Mouse (Mus musculus) kidney, postnatal 0 days (tissue): ENCODE measurements around the gene Inpp5d. TPM values are rescaled to one million over a fixed set of nuclear protein-coding genes. Genes with fewer than 3 reads are reported as not detected.

ENCODE experiments used
- ATAC-seq: fragments of 200-750 bp; cut with Nextera tagmentation; replicated peaks from 2 replicates; pipeline ENCODE4 v1.8.0; 2017; ENCODE audit warnings: low read depth, moderate number of reproducible peaks, moderate TSS enrichment, moderate library complexity; ENCODE audit not compliant: low FRiP score
- DNase-seq: peaks from one replicate; pipeline ENCODE4 v3.0.0-alpha.2; 2016; ENCODE audit warnings: low spot score
- H3K27ac ChIP-seq: fragments of 300-500 bp; sonication (generic); 2 replicates; pipeline ENCODE4 v1.5.1; 2014; ENCODE audit warnings: mild to moderate bottlenecking
- H3K27me3 ChIP-seq: fragments of 300-500 bp; sonication (generic); 2 replicates; pipeline ENCODE4 v1.6.1; 2014; ENCODE audit warnings: low read length, mixed read lengths; ENCODE audit not compliant: insufficient read depth
- H3K36me3 ChIP-seq: fragments of 300-500 bp; sonication (generic); 2 replicates; pipeline ENCODE4 v1.6.1; 2014; ENCODE audit warnings: low read length, mixed read lengths; ENCODE audit not compliant: insufficient read depth
- H3K4me1 ChIP-seq: fragments of 300-500 bp; sonication (generic); replicated peaks from 2 replicates; pipeline ENCODE4 v1.6.1; 2014; ENCODE audit warnings: antibody characterized with exemption, low read length, mixed read lengths; ENCODE audit not compliant: insufficient read depth
- H3K4me2 ChIP-seq: fragments of 300-500 bp; sonication (generic); 2 replicates; pipeline ENCODE4 v1.6.1; 2014; ENCODE audit warnings: mild to moderate bottlenecking, low read length, moderate library complexity, mixed read lengths
- H3K4me3 ChIP-seq: fragments of 300-500 bp; sonication (generic); replicated peaks from 2 replicates; pipeline ENCODE4 v1.5.1; 2014; ENCODE audit warnings: low read depth, low read length
- H3K9ac ChIP-seq: fragments of 300-500 bp; sonication (generic); 2 replicates; pipeline ENCODE4 v1.6.1; 2014; ENCODE audit warnings: low read depth, low read length
- H3K9me3 ChIP-seq: fragments of 300-500 bp; sonication (generic); replicated peaks from 2 replicates; pipeline ENCODE4 v1.6.1; 2016; ENCODE audit warnings: low read length, inconsistent platforms, mixed read lengths
- CTCF ChIP-seq: IDR thresholded peaks from 2 replicates; pipeline ENCODE4 v1.5.1; 2016; ENCODE audit warnings: antibody characterized with exemption, low read depth, mild to moderate bottlenecking, moderate library complexity
- WGBS: fragments of 180-500 bp; shearing (Covaris S2); extraction: QIAGEN DNeasy Blood & Tissue Kit; methylation state at CpG from one replicate; pipeline ENCODE4 v1.1.7; 2014; 5-methylcytosine and 5-hydroxymethylcytosine counted together
- polyA plus RNA-seq: library from polyadenylated mRNA; unstranded; fragments of >200 nt; fragmentation: Nextera tagmentation; extraction: Ambion mirVana; gene quantifications from 2 replicates; pipeline ENCODE4 v1.2.1, GENCODE M21; 2015

The Inpp5d gene
- polyA plus RNA-seq, 1 experiment from 2014 or later: 6.6 TPM

- H3K9me3 ChIP-seq: no peaks in the 10 kb centered on the region
- H3K4me2 ChIP-seq: no peak overlapping the region
- H3K36me3 ChIP-seq: no peaks in the 10 kb centered on the region
- no peak overlapping the region for H3K9ac ChIP-seq
- TF ChIP-seq CTCF: no peak
- H3K27ac ChIP-seq: no peak overlapping the region
- 81% methylated on average over 3 of the region's 3 CpGs for WGBS
- no peaks in the 10 kb centered on the region for H3K27me3 ChIP-seq
- no peak for ATAC-seq
- H3K4me1 ChIP-seq: no peaks in the 10 kb centered on the region
- no peak for DNase-seq
- H3K4me3 ChIP-seq: no peak overlapping the region
Observed at GRCm38 (mm10) chr1:87734153-87734552, 114.0 kb downstream of the Inpp5d start.

- Histone ChIP-seq H3K4me3 (no peak overlapping the region), H3K27ac (no peak overlapping the region), H3K4me1 (no peaks in the 10 kb centered on the region), H3K9ac (no peak overlapping the region), H3K9me3 (no peaks in the 10 kb centered on the region), H3K36me3 (no peaks in the 10 kb centered on the region), H3K27me3 (no peaks in the 10 kb centered on the region), H3K4me2 (no peak overlapping the region)
- 75% methylated on average over 6 of the region's 6 CpGs for WGBS
- DNase-seq (no peak), ATAC-seq (no peak)
- peak; percentile 4; the same call in 1 of the 2 replicates for TF ChIP-seq CTCF
Observed at GRCm38 (mm10) chr1:87740584-87741290, 120.6 kb downstream of the Inpp5d start.

- Histone ChIP-seq H3K4me3 (no peak overlapping the region), H3K27ac (no peak overlapping the region), H3K27me3 (no peaks in the 10 kb centered on the region), H3K9ac (no peak overlapping the region), H3K9me3 (no peaks in the 10 kb centered on the region), H3K4me2 (no peak overlapping the region), H3K36me3 (no peaks in the 10 kb centered on the region), H3K4me1 (no peaks in the 10 kb centered on the region)
- no peak for ATAC-seq
- DNase-seq: no peak
- no peak for TF ChIP-seq CTCF
Observed at GRCm38 (mm10) chr1:87749360-87749973, 129.4 kb downstream of the Inpp5d start.

- peak; percentile 62 for TF ChIP-seq CTCF
- Histone ChIP-seq H3K36me3 (peaks cover 14% of the 10 kb centered on the region), H3K27ac (peak within 1 kb of the TSS; percentile 97), H3K4me1 (peaks cover 6% of the 10 kb centered on the region; the same call in 1 of the 2 replicates), H3K4me3 (peak within 1 kb of the TSS; percentile 98), H3K4me2 (peak within 1 kb of the TSS; percentile 81), H3K9me3 (no peaks in the 10 kb centered on the region), H3K9ac (peak within 1 kb of the TSS; percentile 99), H3K27me3 (no peaks in the 10 kb centered on the region)
- ATAC-seq (peak; percentile 98), DNase-seq (peak; percentile 96)
- WGBS: 2% methylated on average over 78 of the region's 79 CpGs
Observed at GRCm38 (mm10) chr1:87755641-87756470, 135.7 kb downstream of the Inpp5d start, which contains the start of gene Atg16l1. Gene Atg16l1 (plus strand): TSS chr1:87755870.

GRCm38 (mm10) chr1:87763821-87764220 is 143.7 kb downstream of the Inpp5d start:
- Histone ChIP-seq H3K9me3 (no peaks in the 10 kb centered on the region), H3K4me1 (no peaks in the 10 kb centered on the region), H3K4me2 (no peak overlapping the region), H3K4me3 (no peak overlapping the region), H3K27ac (no peak overlapping the region), H3K36me3 (peaks cover 74% of the 10 kb centered on the region), H3K27me3 (no peaks in the 10 kb centered on the region), H3K9ac (no peak overlapping the region)
- DNase-seq (no peak), ATAC-seq (no peak)
- WGBS: 96% methylated on average over 3 of the region's 3 CpGs
- TF ChIP-seq CTCF: no peak

GRCm38 (mm10) chr1:87765741-87766140 is 145.6 kb downstream of the Inpp5d start:
- Histone ChIP-seq H3K27ac (no peak overlapping the region), H3K27me3 (no peaks in the 10 kb centered on the region), H3K4me1 (no peaks in the 10 kb centered on the region), H3K4me3 (no peak overlapping the region), H3K36me3 (peaks cover 72% of the 10 kb centered on the region), H3K4me2 (no peak overlapping the region), H3K9me3 (no peaks in the 10 kb centered on the region), H3K9ac (no peak overlapping the region)
- 91% methylated on average over 2 of the region's 2 CpGs for WGBS
- DNase-seq (no peak), ATAC-seq (no peak)
- no peak for TF ChIP-seq CTCF
